Mouse (Mus musculus) hindbrain, embryonic 14.5 days (tissue): Measurements from ENCODE around the gene Ttc9. TPM values are rescaled to one million over a fixed set of nuclear protein-coding genes. Genes with fewer than 3 reads are reported as not detected.

Source experiments
- ATAC-seq: fragments of 200-750 bp; cut with Nextera tagmentation; 2 replicates; pipeline ENCODE4 v1.8.0; 2017; ENCODE audit warnings: moderate number of reproducible peaks, mild to moderate bottlenecking, moderate TSS enrichment, moderate library complexity; ENCODE audit not compliant: low FRiP score
- DNase-seq: peaks from one replicate; pipeline ENCODE4 v3.0.0-alpha.2; 2015; ENCODE audit warnings: low spot score
- H3K27ac ChIP-seq: fragments of 300-500 bp; sonication (generic); 2 replicates; pipeline ENCODE4 v1.5.1; 2014; ENCODE audit warnings: mild to moderate bottlenecking, moderate library complexity
- H3K27me3 ChIP-seq: fragments of 300-500 bp; sonication (generic); 2 replicates; pipeline ENCODE4 v1.6.1; 2014; ENCODE audit warnings: mild to moderate bottlenecking, low read length, mixed read lengths; ENCODE audit not compliant: control insufficient read depth, insufficient read depth
- H3K36me3 ChIP-seq: fragments of 300-500 bp; sonication (generic); replicated peaks from 2 replicates; pipeline ENCODE4 v1.6.1; 2014; ENCODE audit not compliant: control insufficient read depth, insufficient read depth
- H3K4me1 ChIP-seq: fragments of 300-500 bp; sonication (generic); replicated peaks from 2 replicates; pipeline ENCODE4 v1.6.1; 2014; ENCODE audit warnings: antibody characterized with exemption, low read length, mixed read lengths; ENCODE audit not compliant: control insufficient read depth, insufficient read depth
- H3K4me2 ChIP-seq: fragments of 300-500 bp; sonication (generic); replicated peaks from 2 replicates; pipeline ENCODE4 v1.6.1; 2014; ENCODE audit warnings: mild to moderate bottlenecking, moderate library complexity
- H3K4me3 ChIP-seq: fragments of 300-500 bp; sonication (generic); replicated peaks from 2 replicates; pipeline ENCODE4 v1.5.1; 2014; ENCODE audit warnings: mild to moderate bottlenecking, low read length
- H3K9ac ChIP-seq: fragments of 300-500 bp; sonication (generic); 2 replicates; pipeline ENCODE4 v1.6.1; 2014
- H3K9me3 ChIP-seq: fragments of 300-500 bp; sonication (generic); 2 replicates; pipeline ENCODE4 v1.6.1; 2016; ENCODE audit warnings: low read length; ENCODE audit not compliant: control insufficient read depth
- WGBS: fragments of 180-500 bp; shearing (Covaris S2); extraction: QIAGEN DNeasy Blood & Tissue Kit; methylation state at CpG from one replicate; pipeline ENCODE4 v1.1.7; 2014; 5-methylcytosine and 5-hydroxymethylcytosine counted together
- polyA plus RNA-seq: library from polyadenylated mRNA; unstranded; fragments of >200 nt; fragmentation: Nextera tagmentation; extraction: Ambion mirVana; gene quantifications from 2 replicates; pipeline ENCODE4 v1.2.1, GENCODE M21; 2014

Gene Ttc9
- polyA plus RNA-seq, 1 experiment from 2014 or later: 13.0 TPM

DNA sequence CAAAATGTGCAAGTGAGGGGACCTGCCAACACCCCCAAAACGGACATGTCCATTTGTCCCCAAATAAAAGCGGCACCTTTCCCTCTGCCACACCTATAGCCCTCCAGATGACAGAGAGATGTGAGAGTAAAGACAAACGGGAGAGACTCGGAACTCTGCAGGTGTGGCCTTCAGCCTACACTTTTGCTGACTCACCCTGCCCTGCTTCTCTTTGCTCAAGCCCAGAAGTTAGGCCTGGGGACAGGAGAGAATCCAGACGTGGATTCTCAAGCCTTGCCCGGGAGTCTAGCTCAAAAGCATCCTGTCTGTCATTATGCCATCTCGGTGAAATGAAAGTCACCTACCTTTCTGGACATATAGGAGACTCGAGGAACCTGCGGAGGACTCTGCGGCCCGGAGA lies 52.3 kb downstream of the Ttc9 start:
- H3K27me3 ChIP-seq: no peaks in the 10 kb centered on the region
- no peak overlapping the region for H3K4me3 ChIP-seq
- ATAC-seq (no peak), DNase-seq (no peak)
- WGBS: 80% methylated on average over 11 of the region's 11 CpGs
- no peak overlapping the region for H3K9ac ChIP-seq
- H3K36me3 ChIP-seq: no peaks in the 10 kb centered on the region
- H3K27ac ChIP-seq: no peak overlapping the region
- peaks cover 10% of the 10 kb centered on the region for H3K4me1 ChIP-seq
- no peaks in the 10 kb centered on the region for H3K9me3 ChIP-seq
- no peak overlapping the region for H3K4me2 ChIP-seq

DNA sequence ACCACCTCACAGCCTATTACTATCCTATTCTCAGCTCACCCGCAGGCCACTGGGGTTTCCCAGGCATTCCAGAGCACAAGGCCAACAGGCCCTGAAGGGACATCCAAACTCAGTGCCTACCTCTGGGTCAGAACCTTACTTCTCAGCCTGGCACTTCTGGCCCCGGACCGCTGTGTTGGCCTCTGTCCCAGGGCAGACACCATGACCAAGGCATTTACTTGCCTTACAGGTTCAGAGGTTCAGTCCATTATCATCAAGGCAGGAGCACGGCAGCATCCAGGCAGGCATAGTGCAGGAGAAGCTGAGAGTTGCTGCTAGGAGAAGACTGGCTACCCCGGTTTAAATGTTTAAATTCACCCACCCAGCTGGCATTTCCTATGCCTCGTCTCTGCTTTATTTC lies 53.0 kb downstream of the Ttc9 start:
- Histone ChIP-seq H3K27me3 (no peaks in the 10 kb centered on the region), H3K9me3 (no peaks in the 10 kb centered on the region), H3K4me3 (no peak overlapping the region), H3K4me1 (peaks cover 10% of the 10 kb centered on the region), H3K4me2 (no peak overlapping the region), H3K36me3 (no peaks in the 10 kb centered on the region), H3K27ac (no peak overlapping the region), H3K9ac (no peak overlapping the region)
- WGBS: 75% methylated on average over 6 of the region's 6 CpGs
- ATAC-seq (no peak), DNase-seq (no peak)

DNA sequence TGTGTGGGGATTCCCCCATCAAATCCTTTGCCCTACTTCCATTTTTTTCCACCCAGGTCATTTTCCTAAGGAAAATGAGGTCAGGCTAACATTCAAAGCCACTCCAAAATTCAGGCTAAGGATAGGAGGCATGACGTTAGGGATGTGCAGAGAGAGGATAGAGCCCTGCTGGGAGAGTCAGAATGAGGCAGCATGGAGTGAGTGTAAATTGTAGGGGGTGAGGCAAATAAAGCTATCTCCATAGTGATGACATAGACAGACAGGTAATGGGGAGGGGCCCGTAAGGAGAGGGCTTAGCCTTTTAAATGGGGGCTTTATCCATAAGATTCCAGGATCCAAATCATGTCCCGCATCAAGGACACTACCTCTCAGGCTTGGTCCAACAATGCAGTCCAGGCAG lies 54.9 kb downstream of the Ttc9 start:
- Histone ChIP-seq H3K27me3 (no peaks in the 10 kb centered on the region), H3K4me3 (no peak overlapping the region), H3K27ac (0 out of 2 replicates have a peak overlapping the region, but pooled peaks have one; percentile 38), H3K36me3 (no peaks in the 10 kb centered on the region), H3K9me3 (no peaks in the 10 kb centered on the region), H3K4me1 (peaks cover 10% of the 10 kb centered on the region), H3K4me2 (no peak overlapping the region), H3K9ac (peak overlapping the region; percentile 42; the same call in 1 of the 2 replicates)
- DNase-seq (no peak), ATAC-seq (no peak)
- 51% methylated on average over 3 of the region's 3 CpGs for WGBS

DNA sequence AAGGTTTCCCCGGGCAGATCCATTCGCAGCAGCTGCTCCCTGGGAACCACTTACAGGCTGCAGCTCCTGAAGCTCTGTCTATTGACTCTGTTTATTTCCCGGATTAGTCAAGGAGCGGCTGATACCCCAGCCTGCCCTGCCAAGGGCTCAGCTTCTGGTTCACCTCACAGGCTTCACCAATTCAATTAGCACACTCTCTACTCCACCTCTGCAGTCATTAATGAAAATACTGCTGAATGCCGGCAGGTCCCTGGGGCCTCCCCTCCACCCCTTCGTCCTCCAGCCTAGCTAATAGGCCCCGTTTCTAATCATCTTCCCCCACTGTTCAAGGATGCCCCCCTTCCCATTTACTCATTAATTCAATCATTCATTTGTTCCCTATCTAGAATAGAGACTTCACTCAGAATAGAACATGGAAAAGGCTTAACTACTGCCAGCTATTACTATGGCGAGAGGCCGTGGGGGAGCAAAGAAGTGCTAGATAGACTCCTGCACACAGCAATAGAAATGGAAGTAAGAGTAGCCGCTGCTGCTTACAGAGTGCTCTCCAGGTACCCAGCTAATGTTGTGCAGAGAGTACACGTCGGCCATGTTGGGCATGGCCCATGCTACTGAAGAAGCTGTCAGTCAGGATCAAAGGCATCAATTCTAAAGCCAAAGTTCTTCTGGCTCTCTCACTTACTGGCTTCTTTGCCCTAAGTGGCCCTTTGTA lies 55.5 kb downstream of the Ttc9 start:
- Histone ChIP-seq H3K27ac (0 out of 2 replicates have a peak overlapping the region, but pooled peaks have one; percentile 38), H3K4me3 (no peak overlapping the region), H3K4me1 (peaks cover 10% of the 10 kb centered on the region), H3K9ac (peak overlapping the region; percentile 42; the same call in 1 of the 2 replicates), H3K4me2 (no peak overlapping the region), H3K36me3 (no peaks in the 10 kb centered on the region), H3K27me3 (no peaks in the 10 kb centered on the region), H3K9me3 (no peaks in the 10 kb centered on the region)
- DNase-seq: peak; percentile 35
- peak; percentile 80; the same call in 1 of the 2 replicates for ATAC-seq
- WGBS: 34% methylated on average over 12 of the region's 12 CpGs

DNA sequence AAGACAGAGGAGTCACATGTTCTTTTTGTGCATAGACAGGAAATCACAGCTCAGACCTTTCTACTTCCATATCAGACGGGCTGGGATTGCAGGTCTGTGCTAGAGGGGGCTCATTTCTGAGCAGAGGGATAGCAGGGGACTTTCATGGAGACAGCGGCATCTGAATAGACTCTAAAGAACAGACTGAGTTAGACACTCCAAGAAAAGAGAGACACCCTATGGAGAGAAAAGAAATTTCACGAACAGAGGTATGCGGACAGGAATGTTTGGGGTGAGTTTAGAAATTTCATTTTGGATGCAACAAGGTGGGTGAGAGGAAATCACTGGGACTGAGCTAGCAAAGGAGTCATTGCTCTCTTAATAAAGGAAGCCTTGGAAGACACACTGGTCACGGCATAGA lies 56.8 kb downstream of the Ttc9 start:
- no peak overlapping the region for H3K27ac ChIP-seq
- H3K4me2 ChIP-seq: no peak overlapping the region
- no peaks in the 10 kb centered on the region for H3K27me3 ChIP-seq
- no peak for ATAC-seq
- no peak overlapping the region for H3K9ac ChIP-seq
- no peak overlapping the region for H3K4me3 ChIP-seq
- H3K4me1 ChIP-seq: peaks cover 10% of the 10 kb centered on the region
- DNase-seq: no peak
- no peaks in the 10 kb centered on the region for H3K9me3 ChIP-seq
- no peaks in the 10 kb centered on the region for H3K36me3 ChIP-seq
- WGBS: 82% methylated on average over 5 of the region's 5 CpGs

DNA sequence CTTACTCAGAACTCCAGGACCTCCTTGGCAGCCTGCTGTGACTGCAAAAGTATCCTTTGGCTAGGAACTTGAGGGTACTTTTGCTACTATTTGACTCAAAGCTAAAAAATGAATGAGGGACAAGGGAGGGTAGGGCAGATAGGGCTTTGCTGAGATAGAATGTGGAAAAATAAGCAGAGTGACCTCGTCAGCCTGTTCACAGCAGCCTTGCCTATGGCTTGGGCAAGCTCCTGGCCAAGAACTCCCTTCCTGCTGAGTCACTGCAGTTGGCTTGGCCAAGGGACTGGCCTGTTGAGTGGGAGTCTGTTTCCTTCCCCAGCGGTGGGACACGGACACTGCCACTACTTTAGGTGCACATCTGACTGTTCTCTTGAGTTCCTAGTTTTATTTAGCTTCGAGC lies 57.5 kb downstream of the Ttc9 start:
- H3K4me3 ChIP-seq: no peak overlapping the region
- WGBS: 93% methylated on average over 4 of the region's 4 CpGs

DNA sequence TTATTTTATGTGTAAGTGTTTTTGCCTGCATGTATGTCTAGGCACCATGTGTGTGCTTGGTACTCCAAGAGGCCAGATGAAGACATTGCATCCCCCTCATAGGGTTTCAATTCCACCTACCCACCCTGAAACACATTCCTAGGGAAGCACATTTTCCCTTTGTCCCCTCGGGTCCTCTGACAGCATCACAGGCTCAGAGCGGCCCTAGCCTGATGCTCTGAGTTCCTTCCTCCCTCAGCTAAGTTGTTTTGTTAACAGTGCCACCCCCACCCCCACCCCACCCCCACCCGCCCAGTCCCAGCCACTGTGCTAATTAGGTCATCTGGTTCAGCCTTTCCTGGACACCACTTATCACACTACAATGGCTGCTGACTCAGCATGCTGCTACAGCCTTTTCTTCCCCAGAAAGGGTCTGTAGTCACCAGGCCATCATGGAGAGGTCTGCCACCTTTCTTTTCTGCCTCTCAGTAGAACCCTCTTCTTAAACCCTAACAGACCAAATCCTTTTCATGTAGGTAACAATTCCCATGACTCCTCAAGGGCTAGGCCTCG lies 58.5 kb downstream of the Ttc9 start:
- no peak overlapping the region for H3K9ac ChIP-seq
- no peaks in the 10 kb centered on the region for H3K9me3 ChIP-seq
- DNase-seq: no peak
- no peak overlapping the region for H3K4me2 ChIP-seq
- peaks cover 10% of the 10 kb centered on the region for H3K4me1 ChIP-seq
- no peak overlapping the region for H3K27ac ChIP-seq
- H3K36me3 ChIP-seq: no peaks in the 10 kb centered on the region
- no peak overlapping the region for H3K4me3 ChIP-seq
- no peak for ATAC-seq
- 54% methylated on average over 4 of the region's 4 CpGs for WGBS
- no peaks in the 10 kb centered on the region for H3K27me3 ChIP-seq

More for the DNA sequence above, 57.5 kb downstream of the Ttc9 start:
- Histone ChIP-seq H3K9ac (no peak overlapping the region), H3K27me3 (no peaks in the 10 kb centered on the region), H3K4me1 (peaks cover 10% of the 10 kb centered on the region), H3K9me3 (no peaks in the 10 kb centered on the region), H3K4me2 (no peak overlapping the region), H3K36me3 (no peaks in the 10 kb centered on the region), H3K27ac (no peak overlapping the region)
- no peak for DNase-seq
- ATAC-seq: no peak

DNA sequence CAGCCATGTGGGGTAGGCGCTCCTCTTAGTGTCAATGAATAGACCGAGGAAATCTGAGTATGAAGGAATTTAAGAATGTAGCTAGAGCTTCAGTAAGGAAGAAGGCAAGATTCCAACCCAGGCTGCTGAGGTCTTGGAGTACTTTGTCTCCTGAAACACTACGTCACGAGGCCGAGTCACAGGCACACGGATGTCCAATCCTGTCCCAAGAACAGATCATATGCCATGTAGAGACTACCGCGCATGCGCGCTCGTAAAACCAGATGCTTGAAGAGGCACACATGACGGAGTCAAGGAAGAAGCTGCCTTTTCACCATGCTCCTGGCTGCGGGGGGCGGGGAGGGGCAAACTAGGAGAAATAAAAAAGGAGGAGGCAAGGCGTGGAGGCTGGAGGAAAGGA lies 59.1 kb downstream of the Ttc9 start:
- peaks cover 10% of the 10 kb centered on the region for H3K4me1 ChIP-seq
- no peak for DNase-seq
- no peaks in the 10 kb centered on the region for H3K27me3 ChIP-seq
- no peaks in the 10 kb centered on the region for H3K9me3 ChIP-seq
- 91% methylated on average over 15 of the region's 15 CpGs for WGBS
- no peaks in the 10 kb centered on the region for H3K36me3 ChIP-seq
- no peak overlapping the region for H3K27ac ChIP-seq
- no peak overlapping the region for H3K9ac ChIP-seq
- H3K4me2 ChIP-seq: no peak overlapping the region
- ATAC-seq: no peak
- H3K4me3 ChIP-seq: no peak overlapping the region

DNA sequence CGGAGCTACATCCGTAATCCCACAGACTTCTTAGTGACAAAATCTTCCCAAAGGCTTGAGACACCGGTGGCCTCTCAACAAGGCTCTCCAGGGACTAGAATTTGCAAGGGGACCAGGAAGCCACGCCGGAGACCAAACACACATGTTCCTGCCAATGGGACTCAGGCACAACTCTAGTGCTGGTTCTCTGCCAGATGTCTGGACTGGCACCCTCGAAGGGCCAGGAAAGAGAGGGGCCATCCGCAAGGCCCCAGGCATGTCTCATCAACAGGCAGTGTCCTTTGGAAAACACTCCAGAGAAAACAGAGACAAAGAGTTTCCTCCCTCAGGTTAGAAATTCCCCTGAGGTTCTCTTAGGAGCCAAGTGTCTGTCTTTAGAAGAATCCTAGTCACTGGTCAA lies 59.7 kb downstream of the Ttc9 start:
- no peak for ATAC-seq
- Histone ChIP-seq H3K9ac (no peak overlapping the region), H3K27ac (no peak overlapping the region), H3K4me1 (peaks cover 10% of the 10 kb centered on the region), H3K4me2 (no peak overlapping the region), H3K4me3 (no peak overlapping the region), H3K27me3 (no peaks in the 10 kb centered on the region), H3K36me3 (no peaks in the 10 kb centered on the region), H3K9me3 (no peaks in the 10 kb centered on the region)
- DNase-seq: no peak
- 84% methylated on average over 7 of the region's 7 CpGs for WGBS
